Mouse (Mus musculus): ENCODE measurements at regions not wholly inside any gene's neighbourhood (a gene's known extent, or its start where the extent isn't known, plus 50 kb on each side); places are given as distances from the start of the nearest gene placed in this dataset.

DNA sequence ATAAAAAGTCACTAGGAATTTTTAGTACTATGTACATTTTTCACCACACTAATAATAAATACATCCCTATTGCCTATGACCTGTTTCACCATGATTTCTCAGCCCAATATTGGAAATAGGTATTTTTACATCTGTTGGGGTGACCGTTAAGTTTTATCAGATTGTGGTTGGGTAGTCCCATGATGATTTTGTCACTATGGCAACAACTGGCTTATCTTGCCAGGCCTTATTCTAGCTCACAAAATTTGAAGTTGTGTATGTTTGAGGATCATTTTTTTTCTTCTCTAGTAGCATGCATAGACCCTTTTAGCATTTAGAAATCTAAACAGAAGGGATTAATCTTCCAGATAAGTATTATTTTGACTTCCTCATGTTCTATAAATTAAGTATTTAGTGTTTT is 1211.1 kb upstream of the Pcdh17 start:
- ChIA-PET POLR2A (no interaction called here), CTCF (no interaction called here)

DNA sequence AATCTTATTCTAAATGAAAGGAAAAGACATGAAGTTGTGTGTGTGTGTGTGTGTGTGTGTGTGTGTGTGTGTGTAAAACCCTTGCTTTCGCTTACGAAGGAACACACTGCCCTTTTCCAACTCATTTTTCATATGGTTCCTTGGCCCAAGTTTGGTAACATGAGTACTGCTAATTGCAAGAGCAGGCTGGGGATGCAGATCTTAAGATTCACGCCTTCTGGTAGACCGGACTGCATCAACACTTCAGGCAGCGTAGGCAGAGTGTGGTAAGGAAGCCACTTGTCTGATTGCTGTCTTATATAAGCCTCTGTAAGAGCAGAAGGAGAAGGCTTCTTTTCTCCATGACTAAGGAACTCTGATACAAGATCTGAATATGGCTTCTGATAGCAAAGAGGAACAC is 1196.5 kb upstream of the Pcdh17 start:
- POLR2A ChIA-PET, result no interaction called here

DNA sequence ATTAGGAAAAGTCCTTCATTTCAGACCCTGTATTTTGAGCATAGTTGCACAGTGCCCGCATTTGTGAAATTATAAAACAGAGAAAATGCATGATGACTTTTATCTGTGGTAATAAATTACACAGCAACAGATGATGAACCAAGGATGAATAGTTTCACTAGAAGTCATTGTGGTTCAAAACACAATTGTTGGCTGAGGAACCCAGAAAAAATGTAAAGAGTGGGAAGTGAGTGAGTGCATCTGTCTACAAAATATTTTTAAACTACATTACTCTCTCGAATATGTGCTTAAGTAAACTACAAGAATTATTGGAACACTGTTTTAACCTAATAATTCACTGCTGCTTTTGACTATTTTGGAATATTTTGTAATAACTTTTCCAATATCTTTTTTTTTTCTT is 1196.0 kb upstream of the Pcdh17 start:
- ChIA-PET CTCF (no interaction called here), POLR2A (no interaction called here)

More for the DNA sequence above, 1196.5 kb upstream of the Pcdh17 start:
- CTCF ChIA-PET, result no interaction called here

DNA sequence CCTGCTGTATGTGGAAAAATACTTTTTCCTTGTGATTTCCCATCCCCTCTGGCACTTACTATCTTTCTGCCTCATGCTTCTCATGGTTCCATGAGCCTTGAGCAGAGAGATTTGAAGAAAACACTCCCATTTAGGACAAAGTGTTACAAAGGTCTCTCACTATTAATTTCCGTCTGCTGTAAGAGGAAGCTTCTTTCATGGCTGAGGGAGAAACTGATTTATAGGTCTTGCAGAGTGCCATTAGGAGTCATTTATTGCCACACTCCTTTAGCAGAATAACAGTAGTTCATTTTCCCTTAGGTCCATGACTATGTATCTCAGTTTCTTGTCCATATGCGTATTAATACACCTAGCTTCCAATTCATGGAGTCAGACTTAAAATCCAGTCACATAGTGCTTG is 1190.4 kb upstream of the Pcdh17 start:
- POLR2A ChIA-PET, result no interaction called here
- CTCF ChIA-PET, result no interaction called here

DNA sequence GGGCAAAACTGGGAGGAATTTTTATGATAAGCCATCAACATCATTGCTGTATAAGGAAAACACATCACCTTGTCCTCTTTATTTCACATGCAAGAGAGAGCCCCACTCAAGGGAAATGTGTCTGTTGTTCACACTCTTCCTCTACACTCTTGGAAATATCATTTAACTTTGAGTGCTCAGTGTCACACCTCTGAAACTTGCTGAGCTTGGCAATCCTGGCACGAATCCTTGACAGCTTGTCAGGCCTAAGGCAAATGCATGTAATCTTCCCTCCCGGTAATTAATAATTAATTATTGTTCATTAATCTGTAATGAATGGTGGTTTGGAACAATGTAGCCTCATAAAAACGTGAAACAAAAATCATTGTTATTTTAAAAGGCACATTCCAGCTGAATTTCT is 1140.8 kb upstream of the Pcdh17 start:
- POLR2A ChIA-PET, result no interaction called here
- CTCF ChIA-PET, result no interaction called here

DNA sequence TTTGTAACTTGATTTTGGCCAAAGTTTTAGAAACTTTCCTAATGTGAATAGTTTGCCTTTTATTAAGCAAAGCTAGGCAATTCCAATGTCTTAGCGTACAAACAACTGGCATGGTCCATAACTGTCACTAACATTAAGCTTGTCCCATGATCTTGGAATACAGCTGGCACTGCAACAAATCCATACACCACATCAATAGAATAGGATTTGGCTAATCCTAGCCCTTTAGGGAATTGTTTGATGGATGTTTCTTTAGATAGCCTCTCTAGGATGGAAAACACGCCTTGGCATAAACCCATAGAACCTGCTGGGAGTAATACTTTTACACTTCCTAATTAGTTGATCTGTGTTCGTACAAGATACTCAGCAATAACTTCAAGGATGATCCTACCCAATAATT is 1122.6 kb upstream of the Pcdh17 start:
- ChIA-PET CTCF (no interaction called here), POLR2A (no interaction called here)

DNA sequence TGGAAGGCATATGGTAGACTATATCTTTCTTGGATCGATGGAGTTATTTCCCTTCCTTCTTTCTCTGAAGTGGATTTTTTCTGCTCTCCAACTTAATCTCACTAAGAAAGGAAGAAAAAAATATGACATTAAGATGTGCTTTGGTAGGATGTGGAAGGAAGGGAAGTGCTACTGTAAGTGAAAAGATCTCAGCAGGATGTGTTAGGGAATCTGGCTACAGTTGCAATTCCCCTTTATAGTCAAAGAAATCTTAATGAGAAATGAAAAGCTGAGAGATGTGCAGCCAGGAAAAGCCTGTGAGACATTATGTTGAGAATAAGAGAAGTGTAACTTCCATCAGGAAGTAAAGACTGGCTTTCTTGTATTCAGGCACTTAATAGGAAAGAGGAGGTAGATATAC is 1080.2 kb upstream of the Pcdh17 start:
- POLR2A ChIA-PET, result interaction anchor here in 1 of 4 experiments (0.5 kb wide), 1 partner anchor 11 kb away, joined by 3 read pairs; no protein-coding TSS in a partner anchor

More for the DNA sequence above, 1080.2 kb upstream of the Pcdh17 start:
- CTCF ChIA-PET, result no interaction called here
